Mouse (Mus musculus) gastrocnemius, postnatal 14 days (tissue): ENCODE measurements around the gene Smim14. TPM values are rescaled to one million over a fixed set of nuclear protein-coding genes. Genes with fewer than 3 reads are reported as not detected.

Experiments
- DNase-seq: peaks from one replicate; pipeline ENCODE4 v3.0.0; 2021; ENCODE audit warnings: mixed read lengths
- intact Hi-C: fragments of 180-260 bp; cut with DNase I; formaldehyde crosslinking; loops from one replicate; pipeline ENCODE4 v1.15.1; 2025; ENCODE audit warnings: low total_unique reads
- total RNA-seq, 2 experiments: library from RNA; stranded (reverse); gene quantifications; 2 replicates each; pipeline ENCODE4 v1.2.3; 2021

Gene Smim14
- total RNA-seq, 2 experiments from 2014 or later = 34.7 to 39.4 TPM

DNA sequence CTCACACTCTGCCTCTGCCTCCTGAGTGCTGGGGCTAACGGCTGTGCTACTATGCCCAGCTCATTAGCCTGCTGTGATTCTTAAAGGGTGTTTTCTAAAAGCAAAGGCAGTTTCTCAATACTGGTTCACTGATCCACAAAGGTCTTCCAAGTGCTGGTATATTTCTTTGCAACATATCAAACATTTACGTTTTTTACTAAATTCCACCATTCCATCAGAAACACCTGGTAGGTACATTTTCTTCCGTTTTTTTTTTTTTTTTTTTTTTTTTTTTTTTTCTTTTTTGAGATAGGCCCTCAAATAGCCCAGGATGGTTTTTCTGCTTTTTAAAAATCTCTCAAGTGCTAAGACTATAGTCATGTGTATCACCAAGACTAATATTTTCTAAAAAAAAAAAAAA is 5.7 kb downstream of the Smim14 start:
- no peak for DNase-seq

GRCm38 (mm10) chr5:65525674-65526443 is 11.1 kb downstream of the Smim14 start:
- DNase-seq = no peak
- intact Hi-C loops = no loop called here

More for the DNA sequence above, 5.7 kb downstream of the Smim14 start:
- intact Hi-C loops = loop anchor here (10.0 kb wide), 1 partner anchor 94 kb away; no protein-coding TSS in a partner anchor

DNA sequence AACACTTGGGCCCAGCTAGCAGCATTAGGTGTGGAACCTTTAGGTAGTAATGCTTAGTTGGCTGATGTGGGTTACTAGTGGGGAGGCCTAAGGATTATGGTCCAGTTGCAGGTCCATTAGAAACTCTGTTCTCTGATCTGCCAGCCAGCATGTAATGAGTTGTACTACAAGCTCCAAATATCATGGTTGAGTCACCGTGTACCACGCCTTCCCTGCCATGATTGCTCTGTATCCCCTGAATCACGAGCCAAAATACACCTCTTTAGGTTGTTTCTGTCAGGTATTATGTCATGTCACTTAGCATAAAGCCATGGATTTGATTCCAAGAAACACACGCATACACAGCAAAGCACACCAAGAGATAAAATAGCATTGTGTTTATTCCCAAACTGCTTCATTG is 12.2 kb downstream of the Smim14 start:
- intact Hi-C loops = no loop called here
- DNase-seq = no peak

GRCm38 (mm10) chr5:65521803-65522202 is 15.2 kb downstream of the Smim14 start:
- intact Hi-C loops = no loop called here
- DNase-seq = no peak

DNA sequence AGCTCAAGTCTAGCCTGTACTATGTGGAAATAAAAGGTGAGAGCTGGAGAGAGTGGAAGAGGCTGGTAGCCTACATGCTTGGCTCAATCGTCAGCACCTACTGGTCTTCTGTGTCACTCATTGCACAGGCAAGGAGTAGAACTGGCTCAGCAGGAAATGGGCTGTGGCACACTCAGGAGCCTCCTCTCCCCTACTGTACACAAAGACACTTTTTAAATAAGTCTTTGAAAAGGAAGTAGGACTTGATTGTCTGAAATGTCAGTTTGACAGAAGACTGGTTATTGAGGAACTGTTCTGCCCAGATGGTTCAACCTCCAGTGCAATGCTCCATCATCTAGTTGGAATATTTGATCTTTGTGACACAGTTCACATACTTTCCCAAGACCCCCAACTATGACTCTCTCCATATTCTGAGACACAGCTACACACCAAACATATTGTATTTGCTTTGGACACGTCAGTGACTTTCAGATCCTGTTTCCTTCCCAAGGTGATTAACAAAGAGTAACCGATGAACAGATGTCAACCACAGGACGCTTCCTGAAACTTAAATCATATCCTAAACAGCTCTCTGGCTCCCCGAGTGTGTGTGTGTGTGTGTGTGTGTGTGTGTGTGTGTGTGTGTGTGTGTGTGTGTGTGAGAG is 22.2 kb downstream of the Smim14 start:
- intact Hi-C loops = no loop called here
- DNase-seq = no peak

- intact Hi-C loops = no loop called here
- DNase-seq = no peak
Observed at GRCm38 (mm10) chr5:65513506-65513905, 23.5 kb downstream of the Smim14 start.

DNA sequence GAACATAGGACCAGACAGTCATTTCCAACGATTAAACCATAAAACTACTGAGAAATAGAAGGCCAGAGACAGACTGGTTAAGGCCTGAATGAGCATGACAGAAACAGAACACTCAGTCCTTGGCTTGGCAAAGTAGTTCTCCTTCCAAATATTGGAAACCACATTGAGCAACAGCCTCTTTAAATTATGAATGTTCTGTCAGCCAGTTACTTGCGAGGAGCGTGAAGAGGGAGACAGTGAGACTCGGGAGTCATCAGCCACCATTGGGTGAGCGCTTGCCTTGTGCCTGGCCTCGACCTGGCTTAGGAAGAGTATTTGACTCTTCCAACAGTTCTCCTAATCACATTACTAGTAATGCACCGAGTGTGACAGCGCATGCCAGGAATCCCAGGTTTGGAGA is 28.6 kb downstream of the Smim14 start:
- intact Hi-C loops = no loop called here
- no peak for DNase-seq

- DNase-seq = peak; percentile 9
- intact Hi-C loops = no loop called here
Observed at GRCm38 (mm10) chr5:65505786-65506185, 31.2 kb downstream of the Smim14 start.

GRCm38 (mm10) chr5:65501407-65501806 is 35.6 kb downstream of the Smim14 start:
- DNase-seq = no peak
- intact Hi-C loops = no loop called here

DNA sequence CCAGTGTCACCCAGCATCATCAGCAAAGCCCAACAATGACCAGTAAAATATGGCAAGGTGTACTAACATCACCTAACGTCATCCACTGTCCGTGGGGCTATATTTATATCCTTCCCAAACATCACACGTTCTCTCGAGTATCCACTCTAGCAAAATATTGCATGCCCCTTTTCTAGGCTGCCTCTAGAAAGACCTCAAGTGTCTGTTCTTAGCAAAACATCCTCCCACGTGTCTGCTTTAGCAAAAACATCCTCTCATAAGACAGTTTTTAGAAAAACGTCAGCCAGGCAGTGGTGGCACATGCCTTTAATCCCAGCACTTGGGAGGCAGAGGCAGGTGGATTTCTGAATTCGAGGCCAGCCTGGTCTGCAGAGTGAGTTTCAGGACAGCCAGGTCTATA is 36.8 kb downstream of the Smim14 start:
- DNase-seq = no peak
- intact Hi-C loops = no loop called here

- intact Hi-C loops = no loop called here
- DNase-seq = peak; percentile 96
Observed at GRCm38 (mm10) chr5:65492716-65493531, 44.1 kb downstream of the Smim14 start, which contains the start of gene Gm43552. Gm43552 (minus strand) TSS chr5:65492833.

GRCm38 (mm10) chr5:65491767-65492715 is 44.9 kb downstream of the Smim14 start:
- peak; percentile 78 for DNase-seq
- intact Hi-C loops = no loop called here

- intact Hi-C loops = no loop called here
- DNase-seq = no peak
Observed at GRCm38 (mm10) chr5:65489830-65490229, 47.2 kb downstream of the Smim14 start.

- intact Hi-C loops = no loop called here
- peak; percentile 41 for DNase-seq
Observed at GRCm38 (mm10) chr5:65488725-65489124, 48.3 kb downstream of the Smim14 start.

DNA sequence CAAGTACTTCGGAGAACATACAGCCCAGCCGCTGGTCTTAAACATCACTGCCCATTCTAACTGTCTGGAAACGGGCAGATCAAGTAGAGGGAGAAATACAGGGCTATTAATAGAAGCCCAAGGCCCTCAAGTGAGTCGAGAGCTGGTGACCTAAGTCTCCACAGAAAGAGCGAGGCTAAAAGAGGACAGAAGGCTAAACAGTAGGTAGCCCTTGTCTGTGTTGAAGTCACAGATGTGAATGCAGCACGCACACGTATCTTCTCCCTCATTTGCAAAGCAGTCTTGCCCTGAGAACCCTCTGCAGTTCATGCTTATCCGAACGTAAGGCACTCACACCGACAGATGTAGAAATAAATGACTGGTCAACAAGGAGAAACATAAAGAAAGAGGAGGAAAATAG is 49.6 kb downstream of the Smim14 start:
- intact Hi-C loops = no loop called here
- no peak for DNase-seq

DNA sequence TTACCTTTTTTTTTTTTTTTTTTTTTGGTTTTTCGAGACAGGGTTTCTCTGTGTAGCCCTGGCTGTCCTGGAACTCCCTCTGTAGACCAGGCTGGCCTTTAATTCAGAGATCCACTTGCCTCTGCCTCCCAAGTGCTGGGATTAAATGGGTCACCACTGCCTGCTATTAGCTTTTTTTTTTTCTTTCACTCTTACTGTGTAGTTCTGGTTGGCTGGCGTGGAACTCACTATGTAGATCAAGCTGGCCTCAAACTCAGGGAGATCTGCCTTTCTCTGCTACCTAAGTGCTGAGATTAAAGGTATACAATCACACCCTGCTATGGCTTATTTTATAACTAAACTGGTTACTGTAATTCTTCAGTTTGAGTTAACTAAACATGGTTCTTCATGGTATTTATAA is 50.5 kb downstream of the Smim14 start:
- intact Hi-C loops = no loop called here
- no peak for DNase-seq

DNA sequence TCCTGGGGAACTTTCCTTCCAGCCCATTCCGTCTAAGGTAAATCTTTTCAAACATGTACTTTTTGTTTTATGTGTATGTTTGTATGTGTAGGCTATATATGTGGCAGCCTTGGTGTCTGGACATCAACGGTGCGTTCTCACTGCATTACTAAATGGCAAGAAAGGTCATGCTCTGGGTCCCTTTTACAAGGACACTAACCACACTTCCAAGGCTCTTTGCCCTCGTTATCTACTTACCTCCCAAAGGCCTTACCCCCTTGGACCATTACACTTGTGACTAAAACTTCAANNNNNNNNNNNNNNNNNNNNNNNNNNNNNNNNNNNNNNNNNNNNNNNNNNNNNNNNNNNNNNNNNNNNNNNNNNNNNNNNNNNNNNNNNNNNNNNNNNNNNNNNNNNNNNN is 54.0 kb downstream of the Smim14 start:
- intact Hi-C loops = no loop called here
- DNase-seq = no peak

DNA sequence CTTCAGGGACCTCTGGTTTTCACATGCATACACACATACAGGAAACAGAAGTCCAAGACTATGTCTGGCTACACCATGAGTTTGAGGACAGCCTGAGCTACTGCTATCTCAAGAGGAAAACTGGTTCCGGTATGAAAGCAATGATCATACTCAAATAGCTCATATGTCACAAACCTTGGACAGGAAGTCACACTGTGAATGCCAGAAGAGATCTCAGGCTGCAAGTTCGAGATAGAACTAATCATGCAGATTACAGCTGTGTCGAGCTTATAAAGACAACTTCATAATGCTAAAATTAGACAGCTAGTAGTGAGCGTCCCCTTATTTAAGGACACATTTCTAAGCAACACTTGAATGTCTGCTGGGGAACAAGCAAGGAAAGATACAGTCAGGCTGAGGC is 56.5 kb downstream of the Smim14 start:
- DNase-seq = no peak
- intact Hi-C loops = no loop called here
